Mouse (Mus musculus): ENCODE measurements around the gene S100a1. TPM values are rescaled to one million over a fixed set of nuclear protein-coding genes. Genes with fewer than 3 reads are reported as not detected.

Gene S100a1
- total RNA-seq (2021) (1,000 to 10,000 TPM in 1 of 2 experiments, 100 to 1,000 TPM in 1; 871 to 1,070 TPM), polyA plus RNA-seq (2012; rRNA removed) (1,425 and 1,426 TPM in 2 replicates)
- long read RNA-seq, transcript S100a1-201 (3 exons, 677 nt): major isoform, 720 of 766 reads
- long read RNA-seq, partial matches to known transcripts: 31 of 766 reads
- long read RNA-seq, other reads (novel, unspliced or antisense): 13 of 766 reads

DNA sequence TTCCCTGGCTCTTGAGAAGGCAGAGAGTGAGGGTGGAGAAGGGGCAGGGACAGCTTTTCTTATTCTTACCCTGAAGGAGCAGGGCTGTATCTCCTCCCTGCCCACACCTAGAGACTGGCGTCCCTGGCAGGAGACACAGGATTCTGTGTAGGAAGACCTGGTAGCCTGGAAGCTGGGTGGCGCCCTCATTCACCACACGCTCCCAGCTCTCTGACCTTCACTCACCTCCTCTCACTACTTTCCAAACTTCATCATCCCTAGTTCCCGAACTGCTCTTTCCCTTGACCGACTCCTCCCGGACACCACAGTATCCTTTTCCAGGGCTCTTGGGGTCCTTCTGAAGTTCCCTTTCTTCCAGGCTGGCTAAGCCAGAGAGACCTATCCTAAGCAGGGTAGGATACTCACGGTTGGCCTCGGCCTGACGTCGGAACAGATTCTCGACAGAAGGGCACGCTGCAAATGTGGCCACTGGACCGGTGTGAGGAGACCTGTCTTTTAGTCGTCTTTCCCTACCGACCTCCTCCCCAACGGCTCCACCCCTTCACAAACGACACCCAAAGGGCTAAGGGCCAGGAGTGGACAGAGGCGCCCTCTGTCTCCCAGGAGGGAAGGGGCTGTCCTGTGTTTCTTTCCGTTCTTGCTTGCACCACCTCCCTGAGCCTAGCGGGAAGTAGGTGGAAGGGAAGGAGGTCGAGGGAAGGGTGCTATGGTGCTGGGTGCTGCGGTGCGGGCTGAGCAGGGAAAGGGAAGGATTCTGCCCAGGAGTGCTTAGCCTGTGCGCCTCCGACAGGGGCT lies at the start of gene S100a1, which contains the start of gene S100a13:
S100a1 (minus strand) TSS at position 597 of the 795 bp plus-strand sequence.
S100a13 (plus strand) TSS at position 640 of the 795 bp plus-strand sequence.
- H3K4me1 ChIP-seq (ENCODE audit: control insufficient read depth, insufficient read depth, low read length): peaks cover 14% of the 10 kb centered on the region
- H3K4me3 ChIP-seq: peak within 1 kb of the TSS; percentile 70
- DNase-seq: peak; percentile 84 to 89
- H3K27me3 ChIP-seq (ENCODE audit: control insufficient read depth, insufficient read depth, low read length): no peaks in the 10 kb centered on the region
- peak within 1 kb of the TSS; percentile 95 for H3K27ac ChIP-seq
- TF ChIP-seq POLR2A (IDR thresholded peaks at IDR 0.05; ENCODE audit: insufficient read depth, low read depth, low read length): peak; percentile 96
- TF ChIP-seq CTCF (IDR thresholded peaks at IDR 0.05): peak; percentile 52
- TF ChIP-seq EP300 (IDR thresholded peaks at IDR 0.05; ENCODE audit: insufficient read depth, low read depth, low read length): peak; percentile 92
- peak within 1 kb of the TSS; percentile 77 for H3K9ac ChIP-seq (ENCODE audit: low read depth, low read length)
- H3K79me2 ChIP-seq (replicated peaks; ENCODE audit: control insufficient read depth, insufficient read depth, low read length): no peaks in the 10 kb centered on the region; the same call in 1 of the 2 replicates
- H3K36me3 ChIP-seq (ENCODE audit: control insufficient read depth, insufficient read depth, low read length): peaks cover 9% of the 10 kb centered on the region; the same call in 1 of the 2 replicates
- intact Hi-C loops (cut with DNase I): no loop called here
- 4% methylated on average over 25 of the region's 25 CpGs for WGBS

- H3K79me2 ChIP-seq (replicated peaks; ENCODE audit: control insufficient read depth, insufficient read depth, low read length): no peaks in the 10 kb centered on the region
- intact Hi-C loops (cut with DNase I): no loop called here
- no peaks in the 10 kb centered on the region; the same call in 1 of the 2 replicates for H3K4me1 ChIP-seq (ENCODE audit: control insufficient read depth, insufficient read depth, low read length)
- H3K4me3 ChIP-seq: no peak within 1 kb of the TSS
- TF ChIP-seq CTCF (IDR thresholded peaks at IDR 0.05): no peak
- no peak for TF ChIP-seq EP300 (IDR thresholded peaks at IDR 0.05; ENCODE audit: insufficient read depth, low read depth, low read length)
- TF ChIP-seq POLR2A (IDR thresholded peaks at IDR 0.05; ENCODE audit: insufficient read depth, low read depth, low read length): no peak
- no peaks in the 10 kb centered on the region for H3K27me3 ChIP-seq (ENCODE audit: control insufficient read depth, insufficient read depth, low read length)
- no peaks in the 10 kb centered on the region for H3K36me3 ChIP-seq (ENCODE audit: control insufficient read depth, insufficient read depth, low read length)
- DNase-seq: no peak
- H3K9ac ChIP-seq (ENCODE audit: low read depth, low read length): no peak within 1 kb of the TSS
- H3K27ac ChIP-seq: no peak within 1 kb of the TSS
- WGBS: 83% methylated on average over 6 of the region's 6 CpGs
Measured at GRCm38 (mm10) chr3:90560008-90560628, 45.9 kb upstream of the S100a1 start, which contains the start of gene S100a3. S100a3 (plus strand) TSS chr3:90560578.

DNA sequence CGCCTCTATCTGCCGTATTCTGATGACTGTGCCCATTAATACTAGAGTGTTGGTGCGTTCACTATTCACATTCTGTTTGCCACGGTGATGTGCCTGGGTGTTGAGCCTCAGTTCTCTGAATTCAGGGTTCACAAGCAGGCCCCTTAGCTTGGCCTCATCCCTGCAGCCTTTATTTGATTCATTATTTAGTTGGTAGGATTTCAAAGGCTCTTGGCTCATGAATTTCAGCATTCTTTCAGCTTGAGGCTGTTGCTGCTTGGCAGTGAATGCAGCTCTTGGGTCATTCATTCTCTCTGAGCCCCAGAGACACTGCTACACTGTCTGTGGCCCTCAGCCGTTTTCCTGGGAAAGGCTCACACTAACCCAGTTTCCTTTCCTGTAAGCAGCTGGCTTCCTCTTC lies 41.8 kb upstream of the S100a1 start:
- WGBS: 62% methylated on average over 5 of the region's 5 CpGs
- H3K9ac ChIP-seq (ENCODE audit: low read depth, low read length): no peak overlapping the region
- intact Hi-C loops (cut with DNase I): no loop called here
- no peak overlapping the region for H3K27ac ChIP-seq
- no peak for TF ChIP-seq EP300 (IDR thresholded peaks at IDR 0.05; ENCODE audit: insufficient read depth, low read depth, low read length)
- no peak for TF ChIP-seq CTCF (IDR thresholded peaks at IDR 0.05)
- TF ChIP-seq POLR2A (IDR thresholded peaks at IDR 0.05; ENCODE audit: insufficient read depth, low read depth, low read length): no peak
- no peaks in the 10 kb centered on the region for H3K27me3 ChIP-seq (ENCODE audit: control insufficient read depth, insufficient read depth, low read length)
- H3K4me3 ChIP-seq: no peak overlapping the region
- no peaks in the 10 kb centered on the region for H3K36me3 ChIP-seq (ENCODE audit: control insufficient read depth, insufficient read depth, low read length)
- peak in 1 of 2 experiments; percentile 33 for DNase-seq
- H3K79me2 ChIP-seq (replicated peaks; ENCODE audit: control insufficient read depth, insufficient read depth, low read length): no peaks in the 10 kb centered on the region
- H3K4me1 ChIP-seq (ENCODE audit: control insufficient read depth, insufficient read depth, low read length): no peaks in the 10 kb centered on the region; the same call in 1 of the 2 replicates

DNA sequence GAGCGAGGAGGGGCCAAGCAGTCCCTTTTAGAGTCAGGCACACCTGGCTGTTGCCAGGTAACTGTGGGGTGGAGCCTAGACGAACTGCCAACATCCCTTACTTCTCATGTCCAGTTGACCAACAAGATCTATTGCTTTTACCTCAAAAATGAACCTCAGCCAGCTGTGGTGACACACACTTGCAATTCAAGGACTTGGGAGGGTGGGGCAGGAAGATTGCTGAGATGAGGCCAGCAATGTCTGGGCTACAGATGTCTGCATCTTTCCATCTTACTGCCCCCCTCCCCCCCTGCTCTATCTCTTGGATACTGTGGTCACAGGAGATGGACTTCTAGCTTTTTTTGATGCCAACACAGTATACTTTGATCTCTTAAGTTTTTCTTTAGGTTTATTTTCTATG lies 38.0 kb upstream of the S100a1 start:
- intact Hi-C loops (cut with DNase I): no loop called here
- Histone ChIP-seq H3K27me3 (ENCODE audit: control insufficient read depth, insufficient read depth, low read length) (no peaks in the 10 kb centered on the region), H3K36me3 (ENCODE audit: control insufficient read depth, insufficient read depth, low read length) (no peaks in the 10 kb centered on the region), H3K4me3 (no peak overlapping the region), H3K79me2 (replicated peaks; ENCODE audit: control insufficient read depth, insufficient read depth, low read length) (no peaks in the 10 kb centered on the region), H3K4me1 (ENCODE audit: control insufficient read depth, insufficient read depth, low read length) (peaks cover 1% of the 10 kb centered on the region), H3K9ac (ENCODE audit: low read depth, low read length) (no peak overlapping the region), H3K27ac (no peak overlapping the region)
- WGBS: 75% methylated on average over 2 of the region's 2 CpGs
- no peak for DNase-seq
- TF ChIP-seq POLR2A (IDR thresholded peaks at IDR 0.05; ENCODE audit: insufficient read depth, low read depth, low read length) (no peak), EP300 (IDR thresholded peaks at IDR 0.05; ENCODE audit: insufficient read depth, low read depth, low read length) (no peak), CTCF (IDR thresholded peaks at IDR 0.05) (no peak)

DNA sequence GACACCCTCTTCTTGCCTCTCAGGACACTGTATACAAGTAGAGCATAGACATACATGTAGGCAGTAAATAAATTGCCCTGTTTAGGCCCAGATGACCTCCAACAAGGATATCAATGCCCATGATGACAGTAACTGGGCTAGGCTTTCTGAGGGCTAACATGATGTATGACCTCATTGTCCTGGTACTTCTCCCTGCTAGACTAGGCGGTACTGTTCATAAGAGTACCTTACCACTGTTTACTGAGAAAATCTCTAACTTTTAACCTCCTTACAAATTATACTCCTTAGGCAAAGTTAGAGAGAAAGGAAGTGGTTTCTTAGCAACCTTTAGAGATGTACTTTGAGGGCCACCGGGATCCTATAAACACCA lies 36.2 kb upstream of the S100a1 start:
- H3K4me1 ChIP-seq (ENCODE audit: control insufficient read depth, insufficient read depth, low read length): peaks cover 1% of the 10 kb centered on the region; the same call in 1 of the 2 replicates
- H3K27me3 ChIP-seq (ENCODE audit: control insufficient read depth, insufficient read depth, low read length): no peaks in the 10 kb centered on the region
- no peaks in the 10 kb centered on the region for H3K79me2 ChIP-seq (replicated peaks; ENCODE audit: control insufficient read depth, insufficient read depth, low read length)
- no peak overlapping the region for H3K9ac ChIP-seq (ENCODE audit: low read depth, low read length)
- TF ChIP-seq POLR2A (IDR thresholded peaks at IDR 0.05; ENCODE audit: insufficient read depth, low read depth, low read length): no peak
- TF ChIP-seq EP300 (IDR thresholded peaks at IDR 0.05; ENCODE audit: insufficient read depth, low read depth, low read length): no peak
- TF ChIP-seq CTCF (IDR thresholded peaks at IDR 0.05): no peak
- H3K27ac ChIP-seq: no peak overlapping the region
- no peaks in the 10 kb centered on the region for H3K36me3 ChIP-seq (ENCODE audit: control insufficient read depth, insufficient read depth, low read length)
- H3K4me3 ChIP-seq: no peak overlapping the region
- intact Hi-C loops (cut with DNase I): no loop called here
- no peak for DNase-seq
- WGBS: 79% methylated on average over 2 of the region's 2 CpGs
